Mouse (Mus musculus) c-Kit-positive CD71-negative TER-119-negative erythroid progenitor cells, embryonic 14.5 days (primary cell): ENCODE measurements at regions not wholly inside any gene's neighbourhood (a gene's known extent, or its start where the extent isn't known, plus 50 kb on each side); places are given as distances from the start of the nearest gene placed in this dataset.

Experiments used
- DNase-seq: peaks from one replicate; pipeline ENCODE4 v3.0.0-alpha.2; 2013; ENCODE audit warnings: low read depth

DNA sequence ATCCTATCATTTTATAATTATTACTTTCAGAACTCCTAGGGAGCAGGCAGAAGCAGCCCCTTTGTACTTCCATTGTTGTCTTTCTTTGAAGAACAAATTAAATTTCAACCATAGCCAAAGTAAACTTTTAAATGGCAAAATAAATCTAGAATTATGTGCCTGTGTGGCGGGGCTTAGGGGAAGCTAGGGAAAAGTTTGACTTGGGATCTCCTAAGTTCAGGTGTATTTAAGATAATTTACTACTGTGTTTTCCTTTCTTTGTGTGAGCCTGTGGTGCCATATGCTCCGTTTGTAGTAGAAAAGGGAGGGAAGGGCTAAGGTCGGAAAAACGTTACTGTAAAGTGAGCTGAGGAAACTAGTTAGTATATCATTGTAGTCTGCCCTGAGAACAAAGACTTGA lies 1062.5 kb upstream of the Zeb2 start:
- no peak for DNase-seq

DNA sequence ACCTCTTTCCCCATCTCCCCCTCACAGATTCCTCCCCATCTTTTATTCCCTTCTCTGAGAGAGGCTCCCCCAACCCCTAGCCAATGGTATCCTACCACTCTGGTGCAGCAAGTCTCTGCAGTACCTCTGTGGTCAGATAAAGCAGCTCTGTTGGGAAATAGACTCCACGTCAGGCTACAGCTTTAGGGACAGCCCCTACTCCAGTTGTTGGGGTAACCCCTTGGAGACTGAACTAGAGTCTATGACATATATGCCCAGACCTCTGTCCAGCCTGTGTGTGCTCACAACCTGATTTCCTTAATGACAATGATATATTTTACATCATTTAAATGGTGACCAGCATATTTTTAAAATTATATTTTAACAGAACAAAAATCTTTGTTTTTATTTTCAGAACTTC lies 1051.3 kb upstream of the Zeb2 start:
- no peak for DNase-seq

DNA sequence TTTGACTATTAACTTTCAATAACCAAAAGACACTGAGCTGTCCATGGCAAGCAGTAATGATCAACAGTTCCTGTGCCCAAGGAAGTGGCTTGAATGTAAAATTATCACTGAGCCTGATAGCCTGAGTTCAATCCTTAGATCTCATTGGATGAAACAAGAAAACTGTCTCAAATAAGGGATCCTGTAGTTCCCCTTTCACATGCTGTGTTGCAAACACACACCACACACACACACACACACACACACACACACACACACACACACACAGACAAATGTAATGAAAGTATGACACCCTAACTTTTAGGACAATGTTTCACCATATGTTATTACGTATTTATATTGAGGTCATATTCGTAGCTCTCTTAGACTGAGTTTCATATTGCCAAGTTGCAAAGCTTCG lies 1032.7 kb upstream of the Zeb2 start:
- DNase-seq = no peak

DNA sequence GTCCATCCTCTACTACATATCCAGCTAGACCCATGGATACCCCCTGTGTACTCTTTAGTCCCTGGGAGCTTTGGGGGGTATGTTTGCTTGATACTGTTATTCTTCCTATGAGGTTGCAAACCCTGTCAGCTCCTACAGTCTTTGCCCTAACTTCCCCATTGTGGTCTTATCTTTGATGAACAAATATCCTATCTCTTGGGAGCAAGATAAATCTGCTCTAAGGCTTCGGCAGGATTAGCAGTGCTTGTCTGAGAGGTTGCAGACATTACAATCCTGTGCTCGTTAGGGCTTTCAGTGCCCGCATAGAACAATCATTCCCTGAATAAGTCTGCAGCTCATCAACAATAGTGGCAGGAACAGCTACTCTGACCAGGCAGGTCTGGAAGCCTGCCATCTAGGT lies 1002.7 kb upstream of the Zeb2 start:
- DNase-seq = no peak

DNA sequence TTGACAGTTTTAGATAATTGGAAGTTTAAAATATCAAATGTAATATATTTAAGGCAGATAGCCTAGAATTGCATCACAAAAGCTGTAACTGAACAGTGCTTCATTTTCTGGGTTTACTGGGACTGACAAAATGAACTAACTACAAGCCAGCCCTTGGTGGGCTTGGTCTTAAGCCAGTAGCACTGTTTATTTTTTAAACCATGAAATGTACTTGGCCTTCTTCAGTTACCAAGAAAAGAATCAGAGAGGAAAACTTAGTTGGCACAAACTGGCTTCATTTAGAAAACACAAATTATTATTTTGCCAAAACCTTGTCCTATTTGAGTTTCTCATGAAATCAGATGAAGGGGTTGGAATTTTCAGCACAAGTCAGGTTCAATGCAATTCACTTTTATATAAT lies 989.8 kb upstream of the Zeb2 start:
- no peak for DNase-seq

DNA sequence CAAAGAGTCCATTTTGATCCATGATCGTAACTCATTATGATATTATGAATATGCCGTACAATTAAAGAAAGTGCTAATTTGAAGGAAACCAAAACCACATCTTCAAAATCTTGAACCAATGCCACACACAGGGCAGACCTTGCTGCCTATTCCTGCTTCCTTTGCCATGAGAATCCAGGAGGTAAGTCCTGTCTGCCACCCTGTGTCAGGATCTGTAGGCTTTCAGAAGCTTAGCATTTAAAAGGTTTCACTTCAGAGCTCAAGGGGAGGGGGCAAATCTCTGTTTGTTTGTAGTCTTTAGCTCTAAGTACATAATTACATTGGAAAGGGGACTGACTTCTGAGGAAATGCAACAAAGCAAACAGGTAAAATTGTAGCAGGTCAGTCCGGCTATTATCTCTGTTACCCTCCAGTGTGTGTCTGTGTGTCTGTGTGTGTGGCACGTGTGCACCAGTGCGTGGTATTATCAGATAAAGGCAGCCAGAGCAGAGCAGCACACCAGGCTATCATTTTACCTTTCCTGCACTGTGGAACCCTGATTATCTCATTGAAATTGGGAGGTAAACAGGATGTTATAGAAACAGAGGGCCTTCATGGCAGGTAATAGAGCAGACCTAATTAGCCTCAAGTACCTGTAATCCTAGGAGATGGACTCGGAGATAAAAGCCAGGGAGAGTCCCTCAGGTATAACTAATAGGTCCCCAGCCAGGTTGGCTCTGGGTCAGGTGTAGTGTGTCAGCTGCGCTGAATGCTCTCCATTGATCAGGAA lies 948.0 kb upstream of the Zeb2 start:
- no peak for DNase-seq

DNA sequence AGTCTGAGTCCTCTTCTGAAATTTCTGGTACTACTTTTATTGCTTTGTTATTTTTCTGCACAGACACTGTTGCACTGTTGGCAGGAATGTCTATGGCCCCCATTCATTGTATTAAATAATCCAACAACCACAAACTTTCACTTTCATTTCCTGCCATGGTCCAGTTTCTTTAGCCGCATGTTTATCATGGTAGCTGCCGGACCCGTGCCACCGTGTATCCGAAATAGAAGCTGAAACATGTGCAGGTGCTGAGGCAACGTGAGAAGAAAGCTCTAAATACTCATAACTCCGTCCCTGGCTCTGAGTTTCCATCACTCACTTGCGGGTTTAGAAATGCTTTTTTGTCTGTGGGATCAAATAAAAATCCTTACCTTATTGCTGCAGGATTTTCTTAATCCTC lies 938.5 kb upstream of the Zeb2 start:
- DNase-seq = no peak

DNA sequence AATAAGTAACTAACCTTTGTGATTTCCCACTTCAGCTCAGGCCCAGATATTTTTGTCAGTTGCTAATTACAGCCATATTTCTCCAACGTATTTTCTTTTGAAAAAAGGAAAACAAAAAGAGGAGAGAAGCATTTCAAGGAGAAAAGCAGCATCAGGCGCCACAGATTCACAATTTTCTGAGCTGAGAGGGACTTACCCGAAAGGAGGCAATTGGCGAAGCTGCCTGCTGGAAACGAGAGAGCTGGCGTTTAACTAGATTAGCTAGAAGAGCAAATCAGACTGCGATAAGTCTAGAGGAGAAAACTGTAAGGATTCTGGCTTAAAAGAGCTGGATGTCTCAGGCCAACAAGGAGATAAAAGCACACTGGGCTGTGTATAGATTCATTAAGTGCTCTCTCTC lies 937.7 kb upstream of the Zeb2 start:
- no peak for DNase-seq

DNA sequence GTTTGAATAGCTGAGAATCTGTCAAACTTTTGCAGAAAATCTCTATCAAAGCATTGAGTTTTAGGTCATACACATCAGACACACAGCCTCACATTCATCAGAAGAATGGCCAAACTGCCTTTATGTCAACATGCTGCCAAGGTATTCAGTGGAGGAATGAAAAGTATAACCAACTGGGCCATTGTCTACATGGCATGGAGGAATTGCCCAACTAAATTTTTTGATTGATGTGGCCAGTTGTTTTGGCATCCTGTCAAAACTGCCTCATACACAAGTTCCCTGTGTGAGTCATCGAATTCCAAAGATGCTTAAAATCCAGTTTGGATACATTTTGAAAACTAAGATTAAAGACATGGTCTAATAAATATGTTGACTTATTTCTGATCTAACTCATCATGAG lies 904.7 kb upstream of the Zeb2 start:
- DNase-seq = no peak

DNA sequence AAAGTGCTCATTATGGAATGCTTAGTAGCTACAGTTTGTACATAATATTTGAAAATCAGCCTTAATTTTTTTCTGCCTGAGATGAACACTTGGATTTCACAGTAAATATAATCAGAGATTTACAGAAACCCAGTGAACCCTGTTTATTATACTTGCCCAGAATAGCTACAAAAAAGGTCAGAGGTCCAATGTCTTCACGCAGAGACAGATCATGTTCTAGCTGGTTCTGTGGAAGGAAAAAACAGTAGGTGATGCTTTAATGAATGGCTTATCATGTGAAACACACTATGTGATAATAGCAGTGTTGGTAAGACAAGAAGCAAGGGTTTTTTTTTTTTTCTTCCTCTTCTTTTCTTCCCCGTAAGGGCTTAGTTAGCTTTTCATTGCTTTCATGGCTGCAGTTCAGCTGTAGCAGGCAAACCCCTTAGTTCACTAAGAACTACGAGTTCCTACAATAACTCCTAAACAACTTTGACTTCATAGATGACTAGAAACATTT lies 896.6 kb upstream of the Zeb2 start:
- no peak for DNase-seq

DNA sequence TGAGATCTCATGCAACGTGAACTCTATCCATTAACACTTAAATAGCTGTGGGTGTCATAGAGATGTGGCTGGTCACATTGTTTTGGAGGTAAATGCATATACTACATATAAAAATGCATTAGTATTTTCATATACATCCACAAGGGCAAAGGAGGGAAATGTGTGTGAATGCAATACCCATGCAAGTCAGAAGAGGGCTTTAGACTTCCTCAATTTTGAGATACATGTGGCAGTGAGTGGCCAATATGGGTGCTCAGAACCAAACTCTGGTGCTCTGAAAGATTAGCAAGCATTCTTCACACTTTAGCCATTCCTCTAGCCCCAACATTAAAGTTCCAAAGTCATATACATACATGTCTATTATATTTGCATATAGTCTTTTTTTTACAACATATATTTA lies 895.5 kb upstream of the Zeb2 start:
- no peak for DNase-seq

DNA sequence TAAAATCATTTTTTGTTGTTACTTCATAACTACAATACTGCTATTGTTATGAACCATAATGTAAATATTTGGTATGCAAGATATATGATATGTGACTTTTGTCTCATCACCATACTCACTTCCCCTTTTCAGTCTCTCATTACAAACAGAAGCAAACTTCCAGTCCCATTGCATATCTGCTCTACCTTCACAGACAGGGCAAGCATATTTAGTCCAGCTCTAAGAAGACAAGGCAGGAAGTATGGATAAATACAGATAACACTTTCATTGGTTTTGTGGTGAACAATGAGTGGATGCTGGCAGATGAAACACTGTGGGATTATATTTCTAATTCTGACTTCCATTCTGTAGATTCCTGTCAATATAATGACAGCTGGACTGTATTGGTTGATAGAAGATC lies 858.0 kb upstream of the Zeb2 start:
- no peak for DNase-seq

DNA sequence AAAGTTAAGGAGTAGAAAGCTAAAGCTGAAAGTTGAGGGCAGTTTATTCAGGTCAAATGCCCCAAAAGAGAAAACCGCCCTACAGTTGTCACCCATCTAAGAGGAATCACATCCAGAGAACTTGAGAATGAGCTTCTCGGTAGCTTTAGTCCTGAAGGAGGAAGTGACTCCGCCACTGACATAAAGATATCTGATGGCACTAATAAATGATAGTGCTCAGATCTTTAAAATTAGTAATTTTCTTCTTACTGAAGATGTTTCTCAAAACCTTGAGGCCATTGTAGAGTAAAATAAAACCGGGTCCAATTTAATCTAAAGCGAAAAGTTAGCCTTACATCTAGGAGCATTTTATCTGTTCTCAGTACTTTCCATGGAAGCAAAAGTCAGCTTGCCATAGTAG lies 851.4 kb upstream of the Zeb2 start:
- DNase-seq = no peak

DNA sequence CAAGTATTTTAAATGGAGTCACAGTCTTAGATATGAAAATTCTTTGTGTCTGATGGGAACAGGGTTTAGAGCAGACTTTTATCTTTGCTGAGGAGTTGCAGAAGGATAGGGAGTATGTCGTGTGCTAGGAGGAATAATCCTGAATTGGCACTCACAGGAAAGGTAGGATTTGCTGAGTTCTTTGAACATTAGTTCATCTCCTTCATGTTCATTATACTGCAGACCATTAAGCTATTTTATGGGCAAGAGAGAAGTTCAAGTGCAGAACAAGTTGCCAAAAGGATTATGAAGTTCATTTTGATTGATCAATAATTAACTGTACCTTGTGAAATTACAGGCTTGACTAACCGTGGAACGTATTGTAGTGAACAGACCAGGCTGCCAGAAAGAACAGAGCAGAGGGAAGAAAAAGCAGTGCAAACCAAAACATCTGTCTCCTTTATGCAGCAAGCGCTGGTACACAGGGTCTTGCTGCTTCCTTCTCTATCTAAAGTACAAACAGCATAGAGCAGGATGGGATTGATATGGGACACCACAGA lies 839.7 kb upstream of the Zeb2 start:
- DNase-seq = no peak

DNA sequence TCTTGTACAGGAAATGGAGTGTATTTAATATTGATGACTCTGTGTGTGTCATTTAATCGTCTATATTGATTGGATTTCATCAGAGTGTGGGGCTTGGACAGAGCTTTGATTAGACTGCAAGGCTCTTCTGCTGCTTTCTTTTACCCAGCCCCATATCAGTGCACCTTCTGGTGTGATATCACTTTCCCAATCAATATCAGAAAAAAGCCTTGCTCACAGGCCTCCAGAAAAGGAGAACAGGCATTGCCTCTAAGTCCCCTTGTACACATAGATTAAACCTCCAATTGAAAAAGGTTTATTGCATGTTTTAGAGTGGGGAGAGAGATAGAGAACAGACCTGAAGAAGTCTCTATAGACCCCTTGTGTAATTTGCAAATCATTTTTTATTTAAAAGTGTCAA lies 831.6 kb upstream of the Zeb2 start:
- DNase-seq = no peak

DNA sequence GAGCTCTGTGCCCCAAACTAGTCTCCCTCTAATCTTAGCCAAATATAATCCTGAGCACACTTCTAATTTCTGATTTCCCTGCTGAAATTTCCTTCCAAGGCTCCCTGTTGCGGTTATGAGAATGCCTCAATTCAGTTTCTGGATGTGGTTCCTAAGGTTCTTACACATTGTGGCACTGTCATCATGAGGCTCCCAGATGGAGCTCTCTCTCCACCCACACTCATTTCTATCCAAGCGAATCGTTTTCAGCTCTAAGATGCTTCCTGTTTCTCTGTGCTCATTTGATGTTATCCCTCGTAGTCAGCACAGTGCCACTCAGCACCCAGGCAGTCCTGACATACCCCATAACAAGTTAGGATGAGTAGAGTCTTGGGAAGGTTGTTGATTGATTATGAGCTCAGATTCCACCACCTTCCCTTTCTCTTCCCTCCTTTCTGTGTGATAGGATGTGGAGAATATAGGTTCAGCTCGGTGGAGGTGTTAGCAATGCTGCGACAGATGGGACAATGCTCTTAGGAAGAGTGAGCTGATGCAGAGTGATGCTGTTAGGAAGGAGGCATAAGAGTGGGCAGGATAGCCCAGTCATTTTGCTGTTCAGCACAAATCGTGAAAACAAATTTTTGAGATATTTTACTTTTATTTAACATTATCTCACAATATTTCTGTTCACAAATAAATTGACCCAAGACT lies 808.7 kb upstream of the Zeb2 start:
- no peak for DNase-seq

DNA sequence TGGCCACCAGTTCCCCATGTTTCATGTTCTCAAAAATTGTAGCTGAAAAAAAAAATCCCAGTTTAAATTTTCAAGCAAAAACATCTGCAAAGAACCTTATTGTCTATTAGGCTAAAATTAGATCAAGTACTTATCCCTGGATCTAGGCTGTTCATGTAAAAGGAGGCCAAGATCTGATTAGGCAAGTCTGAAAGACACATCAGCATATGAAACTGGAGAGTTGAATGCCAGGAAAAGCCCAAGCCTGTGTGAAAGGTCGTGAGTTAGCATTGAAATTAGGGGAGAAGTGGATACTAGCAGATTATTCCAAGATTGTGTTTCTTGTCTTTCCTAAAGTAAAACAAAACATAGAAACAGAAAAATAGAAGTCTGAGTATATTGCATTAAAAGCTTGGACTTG lies 791.7 kb upstream of the Zeb2 start:
- no peak for DNase-seq

DNA sequence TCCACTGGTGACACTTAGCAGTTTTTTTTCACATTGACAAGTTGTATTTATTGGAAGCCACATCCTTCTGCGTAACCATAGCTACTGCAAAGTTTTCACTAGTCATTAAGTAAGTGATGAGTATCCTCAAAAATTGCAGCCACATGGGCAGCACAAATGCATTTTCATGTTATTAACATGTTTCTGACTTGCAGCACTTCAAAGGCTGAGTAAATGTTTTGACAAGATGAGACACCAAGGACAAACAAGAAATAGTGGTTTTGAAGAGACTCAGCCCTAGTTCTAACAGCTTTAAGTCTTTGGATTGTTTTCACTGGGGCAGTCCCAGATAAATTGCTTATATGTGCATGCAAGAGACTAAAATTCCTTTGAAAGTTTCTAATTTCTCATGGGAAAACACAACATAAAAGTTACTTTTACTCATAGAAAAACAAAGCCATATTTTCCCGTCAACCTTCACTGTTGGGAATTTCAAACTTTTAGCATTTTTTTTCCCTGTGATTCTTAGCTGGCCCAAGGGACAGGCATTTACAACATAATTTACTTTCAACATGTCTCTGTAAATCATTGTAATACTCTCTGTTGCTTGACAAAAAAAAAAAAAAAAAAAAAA lies 787.5 kb upstream of the Zeb2 start:
- no peak for DNase-seq

DNA sequence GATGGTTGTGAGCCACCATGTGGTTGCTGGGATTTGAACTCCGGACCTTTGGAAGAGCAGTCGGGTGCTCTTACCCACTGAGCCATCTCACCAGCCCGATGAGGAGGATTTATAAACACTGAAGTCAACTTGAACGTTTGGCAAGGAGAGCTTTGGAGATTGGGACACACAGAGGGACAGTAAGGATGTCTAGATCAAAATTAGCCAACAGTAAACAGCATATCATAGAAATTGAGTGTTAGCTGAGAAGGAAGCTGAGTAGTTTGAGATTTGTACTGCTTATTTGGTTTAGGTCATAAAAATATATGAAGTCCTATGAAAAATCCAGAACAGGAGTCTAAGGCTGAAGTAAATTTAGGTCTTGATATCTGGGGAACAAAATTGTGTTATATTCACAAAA lies 786.9 kb upstream of the Zeb2 start:
- no peak for DNase-seq

DNA sequence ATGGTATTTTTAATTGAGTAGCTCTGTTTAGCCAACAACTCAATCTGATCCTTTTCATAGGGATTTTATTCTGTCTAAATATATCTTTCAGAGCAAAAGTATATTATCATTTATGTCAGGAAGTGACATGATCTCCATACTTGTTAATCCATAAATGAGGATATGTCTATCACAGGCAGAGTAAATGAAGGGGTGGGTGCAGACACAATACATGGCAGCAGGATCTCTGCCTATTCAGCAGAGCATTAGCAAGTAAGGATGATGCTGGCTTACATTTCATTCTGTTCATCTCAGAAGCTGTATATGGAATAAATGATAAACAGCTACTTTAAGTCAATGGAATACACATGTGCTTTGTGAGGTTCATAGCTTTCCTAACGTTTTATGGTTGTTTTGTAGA lies 786.2 kb upstream of the Zeb2 start:
- no peak for DNase-seq

DNA sequence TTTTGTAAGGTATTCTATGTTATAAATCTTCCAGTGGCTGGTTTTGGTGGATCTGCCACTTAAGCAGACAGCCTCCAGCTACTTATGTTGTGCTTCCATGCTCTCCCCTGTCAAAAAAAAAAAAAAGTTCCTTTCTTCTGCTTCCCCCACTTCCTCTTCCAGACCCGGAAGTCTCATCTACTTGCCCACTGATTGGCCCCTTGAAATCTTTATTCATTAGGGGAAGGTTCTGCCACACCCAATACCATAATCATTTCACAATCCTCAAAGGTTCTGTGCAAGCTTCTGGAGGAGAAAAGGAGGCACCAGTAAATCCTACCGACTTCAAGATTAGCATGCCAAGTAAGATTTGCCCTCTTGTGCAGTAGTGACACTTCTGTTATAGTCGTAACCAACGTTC lies 784.7 kb upstream of the Zeb2 start:
- no peak for DNase-seq

DNA sequence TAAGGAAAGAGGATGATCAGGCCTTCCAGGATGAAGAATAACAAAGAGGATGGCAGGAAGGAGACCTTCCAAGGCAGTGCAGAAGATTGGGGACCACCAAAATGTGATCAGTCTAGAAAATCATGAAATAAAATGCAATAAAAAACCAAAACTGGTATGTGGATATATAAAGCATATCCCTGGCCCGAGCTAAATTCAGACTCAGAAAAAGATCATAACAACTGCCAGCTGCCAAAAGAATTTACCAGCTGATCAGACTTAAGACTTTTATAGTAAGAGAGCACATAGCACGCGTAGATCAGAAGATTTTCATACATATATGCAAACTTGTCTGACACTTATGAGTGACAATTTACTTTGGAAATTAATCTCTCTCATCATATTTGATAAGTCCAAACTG lies 767.5 kb upstream of the Zeb2 start:
- no peak for DNase-seq

DNA sequence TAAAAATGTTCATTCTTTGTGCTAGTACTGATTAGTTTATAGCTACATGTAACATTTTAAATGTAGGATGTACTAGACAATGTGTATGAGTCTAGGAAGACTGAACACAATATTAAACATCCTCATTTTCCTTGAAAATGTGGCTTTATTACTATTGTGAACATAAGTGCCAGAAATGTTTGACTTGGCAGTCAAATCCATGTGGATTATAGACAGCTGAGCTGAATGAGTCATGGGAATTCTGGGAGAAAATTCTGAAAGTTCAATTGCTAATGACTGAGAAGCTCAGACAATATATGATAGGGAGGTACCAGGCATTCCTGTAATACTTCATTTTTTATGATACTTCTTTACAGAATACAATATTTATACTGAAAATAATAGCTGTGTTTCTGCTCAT lies 761.5 kb upstream of the Zeb2 start:
- no peak for DNase-seq
